Mouse (Mus musculus): ENCODE results near the gene Tulp3. TPM values are rescaled to one million over a fixed set of nuclear protein-coding genes. Genes with fewer than 3 reads are reported as not detected.

Tulp3 gene
- total RNA-seq, 2 experiments from 2014 or later = 5.6 to 6.1 TPM

DNA sequence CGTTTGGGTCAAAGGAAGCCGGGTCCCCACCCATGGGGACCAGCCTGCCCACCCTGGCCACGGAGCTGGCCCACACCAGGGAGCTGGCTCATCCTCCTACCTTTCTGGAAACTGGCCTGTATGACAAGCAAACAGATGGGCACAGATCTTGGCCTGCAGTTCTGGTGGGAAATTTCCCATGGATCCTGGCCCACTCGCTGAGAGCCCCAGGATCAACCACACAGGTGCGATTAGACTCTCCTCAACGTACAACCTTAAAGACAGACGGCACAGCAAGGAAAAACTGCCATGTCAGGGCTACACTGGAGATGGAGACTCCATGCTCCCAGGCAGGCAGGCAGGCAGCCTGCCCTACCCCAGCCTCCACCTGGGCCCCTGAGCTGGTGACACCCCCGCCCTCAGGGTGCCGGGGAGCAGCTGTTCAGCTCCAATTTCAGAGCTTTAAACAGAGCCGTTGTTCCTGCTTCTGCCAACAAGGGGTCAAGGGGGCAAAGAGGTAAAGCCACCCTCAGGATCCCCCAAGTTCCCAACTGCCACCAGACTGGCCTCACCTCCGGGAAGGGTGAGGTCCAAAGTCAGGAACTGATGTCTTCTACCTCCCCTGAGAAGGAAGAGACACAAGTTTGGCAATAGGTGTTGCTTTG, 58.8 kb downstream of the Tulp3 start:
- DNase-seq = peak in 1 of 2 experiments; percentile 10

DNA sequence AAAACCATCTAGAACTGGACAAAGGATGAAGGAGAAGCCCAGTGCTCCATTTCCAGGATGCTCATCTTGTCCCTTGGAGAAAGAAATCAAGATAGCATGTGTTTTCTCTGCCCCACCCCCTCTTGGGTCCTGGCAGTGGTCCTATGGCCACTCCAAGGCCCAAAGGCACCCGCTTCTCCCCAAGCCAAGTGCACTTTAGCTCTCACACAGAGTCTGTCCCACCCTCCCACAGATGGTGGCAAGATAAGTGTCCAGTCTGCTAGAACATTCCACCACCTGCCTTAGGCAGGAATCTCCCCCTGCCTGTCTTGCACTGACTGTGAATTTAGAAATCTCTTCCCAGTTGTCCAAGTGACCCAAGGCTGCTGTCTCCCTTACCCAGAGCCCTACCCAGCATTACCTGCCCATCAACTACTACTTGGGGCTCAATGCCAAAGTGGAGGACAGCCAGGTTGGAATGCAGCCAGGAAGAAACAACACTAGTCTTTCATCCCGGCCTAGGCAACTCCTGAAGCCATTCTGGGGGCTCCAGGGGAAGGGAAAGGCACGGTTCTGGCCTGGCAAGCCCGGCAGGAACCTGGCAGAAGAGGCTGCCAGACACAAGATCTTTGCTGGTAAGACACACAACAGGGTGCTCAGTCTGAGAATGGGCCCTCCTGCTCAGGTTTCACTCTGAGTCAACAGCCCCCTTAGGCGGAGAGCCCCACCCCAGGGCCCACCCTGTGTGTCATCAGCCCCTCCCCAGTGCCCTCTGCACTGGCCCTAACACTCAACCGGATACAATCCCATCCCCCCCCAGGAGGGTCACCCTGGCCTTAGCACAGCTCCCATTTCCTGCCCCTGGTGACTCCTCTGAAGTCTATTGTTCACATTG, 59.5 kb downstream of the Tulp3 start:
- peak; percentile 61 to 81 for DNase-seq

DNA sequence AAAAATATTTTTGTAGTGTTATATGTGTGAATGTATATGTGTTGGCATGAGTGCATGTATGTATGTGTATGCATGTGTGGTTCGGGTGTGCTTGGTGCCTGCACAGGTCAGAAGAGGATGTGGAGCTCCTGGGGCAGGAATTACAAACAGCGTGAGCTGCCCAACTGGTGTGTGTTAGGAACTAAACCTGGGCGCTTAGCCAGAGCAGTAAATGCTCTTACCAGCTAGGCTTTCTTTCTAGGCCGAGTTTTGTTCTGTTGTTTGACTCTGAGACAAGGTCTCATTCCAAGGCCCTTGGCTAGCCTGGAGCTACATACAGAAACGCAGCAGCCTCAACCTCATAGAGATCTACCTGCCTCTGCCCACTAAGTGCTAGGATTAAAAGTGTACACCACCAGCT, 64.4 kb downstream of the Tulp3 start:
- no peak for DNase-seq

DNA sequence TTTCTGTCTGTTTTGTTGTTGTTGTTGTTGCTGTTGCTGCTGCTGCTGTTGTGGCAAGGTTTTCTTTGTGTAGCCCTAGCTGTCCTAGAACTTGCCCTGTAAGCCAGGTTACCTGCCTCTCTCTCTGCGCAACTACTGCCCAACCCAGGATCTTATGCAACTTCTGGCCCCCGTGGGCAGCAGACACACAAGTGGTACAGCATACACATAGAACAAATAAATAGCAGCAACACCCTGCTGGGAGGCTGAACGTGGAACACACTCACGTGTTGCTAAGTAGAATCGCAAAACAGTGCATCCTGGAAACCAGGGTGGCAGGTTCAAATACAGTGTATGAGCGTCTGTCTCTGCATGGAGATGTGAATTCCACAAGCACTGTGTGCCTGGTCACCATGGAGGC, 67.0 kb downstream of the Tulp3 start:
- DNase-seq = no peak

DNA sequence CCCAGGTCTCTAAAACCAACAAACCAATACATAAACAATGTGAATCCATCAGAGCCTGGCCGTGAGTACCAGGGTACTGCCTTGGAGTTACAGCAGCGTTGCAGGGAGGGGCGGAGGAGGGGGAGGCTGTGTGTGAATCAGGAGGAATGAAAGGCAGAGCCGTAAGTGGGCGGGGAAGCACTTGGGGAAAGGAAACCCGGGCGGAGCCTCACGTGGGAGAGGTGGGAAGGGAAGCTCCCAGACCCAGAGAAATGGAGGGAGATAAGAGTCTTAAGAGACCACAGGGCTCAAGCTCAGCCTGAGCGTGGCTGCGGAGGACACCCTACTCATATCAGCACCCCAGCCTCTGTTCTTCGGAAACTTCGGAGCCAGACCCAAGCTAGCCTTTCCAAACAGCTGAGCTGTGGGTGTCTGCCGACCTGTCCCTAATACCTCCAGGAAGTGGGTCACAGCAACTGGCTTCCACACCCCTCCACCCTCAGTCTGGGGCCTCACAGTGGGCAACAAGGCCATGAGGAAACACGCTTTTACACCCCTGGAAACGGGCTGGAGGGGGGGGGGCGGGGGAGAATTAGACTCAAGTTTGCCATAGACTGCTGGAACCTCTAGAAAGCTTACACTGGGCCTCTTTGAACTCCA, 69.7 kb downstream of the Tulp3 start:
- DNase-seq = peak; percentile 70 to 74

DNA sequence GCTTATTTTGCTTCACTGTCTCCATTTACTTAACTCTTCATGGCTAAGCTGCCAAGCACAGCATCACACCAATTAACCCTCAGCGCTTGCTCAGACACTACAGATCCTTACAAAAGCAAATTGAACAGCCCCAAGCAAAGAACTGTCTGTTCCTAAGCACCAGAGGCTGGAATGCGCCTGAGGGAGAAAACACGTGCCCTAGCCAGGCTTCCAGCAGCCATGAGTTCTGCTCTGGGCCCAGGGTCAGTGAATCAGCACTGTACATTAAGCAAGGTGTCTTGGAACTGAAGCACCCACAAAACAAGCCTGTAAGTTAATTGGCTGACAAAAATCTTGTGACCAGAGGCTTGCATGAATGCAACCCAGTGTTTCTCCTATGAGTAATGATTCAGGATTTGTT, 73.5 kb downstream of the Tulp3 start:
- no peak for DNase-seq

DNA sequence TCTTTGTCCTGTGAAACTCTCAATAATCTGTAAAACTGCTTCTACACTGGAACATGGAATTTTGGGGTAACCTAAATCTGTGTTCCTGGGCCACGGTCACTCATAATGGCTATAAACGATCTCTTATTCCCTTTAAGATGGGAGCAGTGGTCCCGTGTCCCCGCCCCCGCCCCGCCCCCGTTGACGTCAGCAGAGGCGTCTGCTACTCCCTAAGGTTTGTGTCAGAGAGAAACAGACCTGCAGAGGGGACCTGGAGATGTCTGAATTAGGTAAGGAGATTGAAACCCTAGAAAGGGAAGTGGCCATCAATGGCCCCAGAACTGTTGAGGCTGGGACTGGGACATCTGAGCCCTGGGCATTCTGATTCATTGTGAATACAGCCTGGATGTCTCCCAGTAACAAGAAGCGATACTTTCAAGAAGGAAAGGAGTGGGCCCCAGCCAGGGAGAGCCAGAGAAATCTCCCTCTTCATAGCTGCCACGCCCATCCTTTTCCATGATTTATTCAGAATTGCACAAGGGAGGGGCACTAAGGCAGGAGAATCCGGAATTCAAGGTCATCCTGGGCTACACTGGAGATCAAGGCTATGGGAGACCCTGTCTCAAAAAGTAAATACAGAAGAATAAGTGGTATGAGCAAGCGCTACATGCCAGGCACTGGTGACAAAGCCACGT, 75.0 kb downstream of the Tulp3 start:
- no peak for DNase-seq

DNA sequence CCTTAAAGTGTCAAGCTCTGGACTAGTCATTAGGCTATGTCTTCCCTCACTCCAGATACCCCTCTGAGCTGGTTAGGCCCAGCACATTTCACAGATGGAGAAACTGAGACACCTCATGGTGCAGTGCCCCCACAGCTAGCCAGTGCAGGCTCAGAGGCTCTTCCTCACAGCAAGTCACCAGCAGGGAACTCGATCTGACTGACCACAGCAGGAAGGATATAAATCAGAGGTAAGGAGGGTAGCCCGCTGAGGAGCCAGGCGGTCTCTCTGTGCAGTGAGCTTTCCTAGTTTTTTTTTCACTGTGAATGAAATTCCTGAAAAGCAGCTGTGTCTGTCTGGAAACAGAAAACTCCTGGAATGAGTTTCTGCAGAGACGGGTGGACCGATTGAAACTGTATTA, 76.0 kb downstream of the Tulp3 start:
- DNase-seq = no peak

DNA sequence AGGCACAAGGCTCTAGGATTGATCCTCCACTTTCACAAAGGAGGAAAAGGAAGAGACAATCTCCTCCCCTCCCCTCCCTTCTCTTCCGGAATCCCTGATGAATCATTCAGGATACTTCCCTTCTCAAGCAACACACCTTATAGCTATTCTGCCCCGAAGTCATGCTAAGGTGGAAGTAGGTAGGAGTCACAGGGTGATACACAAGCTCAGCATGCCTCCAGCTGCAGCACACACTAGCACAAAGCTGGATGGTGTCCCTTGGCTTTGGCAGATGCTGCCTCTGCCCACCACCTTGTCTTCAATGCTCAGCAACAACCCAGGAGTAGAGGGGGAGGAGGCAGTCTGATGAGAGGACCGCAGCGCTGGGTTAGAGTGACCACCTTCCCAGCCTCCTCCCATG, 76.6 kb downstream of the Tulp3 start:
- DNase-seq = no peak

DNA sequence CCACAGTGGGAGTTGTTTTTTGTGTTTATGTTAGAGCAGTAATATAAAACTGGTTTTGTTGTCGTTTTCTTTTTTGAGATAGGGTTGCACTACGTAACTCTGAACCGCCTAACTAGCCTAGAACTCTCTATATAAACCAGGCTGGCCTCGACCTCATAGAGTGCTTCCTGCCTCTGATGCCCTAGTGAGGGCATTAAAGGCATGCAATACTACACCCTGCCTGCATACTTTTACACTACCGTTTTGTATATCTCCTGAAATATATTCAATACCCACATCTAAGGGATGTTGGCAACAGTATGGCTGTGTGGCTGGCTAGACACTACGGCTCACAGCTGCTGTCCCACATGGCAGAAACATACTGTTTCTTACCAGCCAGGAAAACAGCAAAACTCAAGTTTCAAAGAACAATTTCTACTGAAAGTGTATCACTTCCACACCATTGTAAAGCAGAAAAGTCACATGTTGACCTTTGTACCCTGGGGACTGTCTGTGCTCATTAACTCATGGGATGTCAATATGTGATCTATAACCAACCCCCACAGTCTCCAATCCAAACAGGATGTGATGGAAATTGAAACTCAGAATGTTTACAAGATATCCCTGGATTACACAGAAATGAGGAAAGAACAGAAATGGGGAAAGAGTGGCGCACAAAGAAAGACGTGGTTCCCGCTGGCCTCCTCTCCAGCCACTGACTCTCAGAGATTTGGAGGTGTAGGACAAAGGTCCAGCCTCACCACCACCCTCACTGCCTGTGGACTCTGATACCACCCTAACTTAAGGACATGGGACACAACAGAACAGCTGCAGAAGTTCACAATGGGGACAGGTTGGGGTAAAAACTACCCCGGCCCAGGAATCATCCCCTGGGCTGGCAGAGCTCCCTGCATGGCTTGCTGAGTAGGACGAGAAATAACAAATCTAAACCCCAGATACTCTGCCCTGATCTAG, 78.2 kb downstream of the Tulp3 start:
- no peak for DNase-seq

DNA sequence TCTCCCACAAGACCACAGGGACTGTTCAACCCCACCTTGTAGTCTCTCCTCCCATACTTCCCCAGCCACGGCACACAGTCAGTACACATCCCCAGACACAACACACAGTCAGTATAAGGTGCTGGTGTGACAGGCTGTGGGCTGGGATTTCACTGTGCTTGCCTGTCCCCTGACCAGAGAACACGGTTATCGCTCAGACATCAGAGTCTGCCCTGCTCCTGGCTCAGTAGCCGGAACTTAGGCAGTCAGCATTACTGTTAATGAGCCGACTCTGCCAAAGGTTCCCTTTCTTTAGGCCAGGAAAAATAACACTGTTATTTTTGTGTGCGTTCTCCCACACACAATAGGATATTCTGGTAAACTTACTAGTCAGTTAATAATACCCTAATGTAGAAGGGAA, 79.3 kb downstream of the Tulp3 start:
- DNase-seq = peak in 1 of 2 experiments; percentile 49

DNA sequence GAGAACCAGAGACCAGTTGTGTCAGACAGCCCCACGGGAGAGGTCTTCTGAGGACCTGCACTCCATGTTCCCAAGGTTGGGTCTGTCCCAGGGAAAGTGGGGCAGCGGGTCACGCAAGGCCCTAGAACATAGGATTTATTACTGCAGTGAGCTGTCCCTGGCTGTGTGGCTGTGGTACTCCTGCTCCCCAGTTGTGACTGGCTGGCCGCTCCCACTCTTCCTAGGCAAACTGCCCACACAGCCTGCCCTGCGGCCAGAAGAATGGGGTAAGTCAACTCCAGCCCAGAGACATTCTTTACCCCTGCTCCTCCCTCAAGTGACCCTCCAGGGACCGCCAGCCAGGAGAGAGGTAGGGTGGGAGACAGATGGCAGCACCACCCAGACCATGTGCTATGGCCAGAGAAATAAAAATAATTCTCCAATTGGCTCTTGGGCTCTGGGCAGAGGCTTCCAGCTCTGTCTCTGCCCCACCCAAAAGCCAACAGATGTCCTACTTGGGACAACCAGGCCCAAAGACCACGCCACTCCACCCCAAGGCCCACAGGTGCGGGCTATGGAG, 80.1 kb downstream of the Tulp3 start:
- DNase-seq = peak in 1 of 2 experiments; percentile 57

DNA sequence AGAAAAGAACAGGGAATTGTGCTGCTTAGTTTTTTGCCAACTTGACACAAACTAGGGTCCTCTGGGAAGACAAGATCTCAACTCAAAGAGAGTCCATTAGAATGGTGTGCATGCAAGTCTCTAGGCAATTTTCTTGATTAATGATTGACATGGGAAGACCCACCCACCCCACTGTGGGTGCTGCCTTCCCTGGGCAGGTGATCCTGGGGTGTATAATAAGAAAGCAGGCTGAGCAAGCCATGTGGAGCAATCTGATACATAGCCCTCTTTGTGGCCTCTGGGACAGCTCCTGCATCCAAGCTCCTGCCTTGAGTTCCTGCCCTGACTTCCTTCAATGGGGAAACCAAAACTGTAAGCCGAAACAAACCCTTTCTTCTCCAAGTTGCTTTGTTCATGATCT, 82.1 kb downstream of the Tulp3 start:
- no peak for DNase-seq

DNA sequence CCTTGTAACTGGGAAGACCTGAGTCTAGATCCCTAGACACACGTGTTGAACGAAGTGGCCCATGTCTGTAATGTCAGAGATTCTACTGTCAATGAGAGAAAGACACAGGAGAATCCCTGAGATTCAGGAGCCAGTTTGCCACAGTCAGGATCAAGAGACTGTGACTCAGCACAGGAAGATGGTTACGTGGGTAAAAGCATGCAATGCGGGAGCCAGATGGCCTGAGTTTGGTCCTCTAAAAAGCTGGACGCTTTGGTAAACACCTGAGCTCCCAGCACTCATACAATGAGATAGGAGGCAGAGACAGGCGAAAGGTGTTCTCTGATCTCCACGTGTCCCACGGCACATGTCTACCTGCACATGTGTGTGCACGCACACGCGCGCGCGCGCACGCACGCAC, 82.9 kb downstream of the Tulp3 start:
- no peak for DNase-seq

Other genes with a start within 250 kb of the Tulp3 start
- gene Tspan9, start 212.3 kb downstream of the Tulp3 start, total RNA-seq (2021) = 100 to 1,000 TPM in 1 of 2 experiments, 10 to 100 TPM in 1; 83.1 to 104 TPM
- 1 to 10 TPM; 3.1 to 5.0 TPM for gene Tead4, start 55.0 kb downstream of the Tulp3 start, total RNA-seq (2021)
- gene Rhno1, start 7.1 kb upstream of the Tulp3 start, total RNA-seq (2021) = 10 to 100 TPM in 1 of 2 experiments, 1 to 10 TPM in 1; 8.8 to 10.6 TPM
- gene Foxm1, start 7.1 kb upstream of the Tulp3 start, total RNA-seq (2021) = under 1 TPM; 0.52 to 0.98 TPM
- gene Tex52, start 19.6 kb upstream of the Tulp3 start, total RNA-seq (2021) = not detected
- gene Gm44596, start 19.7 kb upstream of the Tulp3 start, total RNA-seq (2021) = not detected
- 1 to 10 TPM; 1.3 TPM for gene Nrip2, start 43.4 kb upstream of the Tulp3 start, total RNA-seq (2021)
- gene Itfg2, start 69.1 kb upstream of the Tulp3 start, total RNA-seq (2021) = 10 to 100 TPM; 17.0 to 22.0 TPM
- gene Fkbp4, start 82.8 kb upstream of the Tulp3 start, total RNA-seq (2021) = 100 to 1,000 TPM; 352 to 419 TPM
- 1 to 10 TPM; 2.0 to 3.4 TPM for gene Pzp, start 170.9 kb upstream of the Tulp3 start, total RNA-seq (2021)
- 1 to 10 TPM in 1 of 2 experiments, not detected in 1; 2.4 TPM for gene A2ml1, start 225.8 kb upstream of the Tulp3 start, total RNA-seq (2021)